Mouse (Mus musculus) erythroblast, embryonic 14.5 days (primary cell): ENCODE results near the gene Cacna1d. TPM values are rescaled to one million over a fixed set of nuclear protein-coding genes. Genes with fewer than 3 reads are reported as not detected.

Source experiments
- H3K27me3 ChIP-seq: 2 replicates; pipeline ENCODE4 v1.6.1; 2012; ENCODE audit warnings: inconsistent platforms; ENCODE audit not compliant: control insufficient read depth
- H3K36me3 ChIP-seq: 2 replicates; pipeline ENCODE4 v1.6.1; 2012; ENCODE audit warnings: mild to moderate bottlenecking, inconsistent platforms; ENCODE audit not compliant: control insufficient read depth
- H3K4me1 ChIP-seq: 2 replicates; pipeline ENCODE4 v1.6.1; 2012; ENCODE audit warnings: inconsistent platforms; ENCODE audit not compliant: control insufficient read depth
- H3K4me3 ChIP-seq: replicated peaks from 2 replicates; pipeline ENCODE3; 2012; ENCODE audit warnings: moderate library complexity, mild to moderate bottlenecking, inconsistent platforms
- H3K9me3 ChIP-seq: 2 replicates; pipeline ENCODE4 v1.6.1; 2012; ENCODE audit warnings: low read length, inconsistent platforms, mixed read lengths; ENCODE audit not compliant: control insufficient read depth
- GATA1 ChIP-seq: IDR thresholded peaks from 2 replicates; pipeline ENCODE4 v1.6.1; 2012; ENCODE audit warnings: low read length, inconsistent platforms, mixed read lengths
- TAL1 ChIP-seq: IDR thresholded peaks from 3 replicates; pipeline ENCODE4 v1.6.1; 2012; ENCODE audit warnings: low read length, inconsistent platforms, mixed read lengths
- polyA plus RNA-seq: library from polyadenylated mRNA; stranded (reverse); fragments of >175 nt; gene quantifications from 2 replicates; pipeline ENCODE4 v1.2.3, GENCODE M21; 2012

Cacna1d gene
- polyA plus RNA-seq, 1 experiment, result not detected

DNA sequence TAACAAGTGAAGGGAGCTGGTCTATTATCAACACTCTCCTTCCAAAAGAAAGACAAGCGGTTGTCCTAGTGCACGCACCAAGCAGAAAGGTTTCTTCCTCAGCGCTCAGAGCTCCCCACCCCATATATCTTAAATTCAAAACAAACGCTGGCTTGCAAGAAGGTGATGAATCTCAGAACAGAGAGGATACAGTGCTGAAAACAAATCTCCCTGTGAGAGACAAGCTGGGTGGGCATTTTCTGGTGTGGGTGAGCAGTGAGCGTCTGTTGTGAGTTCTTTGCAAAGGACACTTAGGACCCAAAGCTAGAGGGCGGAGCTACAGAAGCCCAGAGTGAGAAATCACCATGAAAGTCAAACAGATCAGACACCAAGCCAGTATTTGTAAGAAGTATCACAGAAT, 72.2 kb downstream of the Cacna1d start:
- no peaks in the 10 kb centered on the region for H3K4me1 ChIP-seq
- TF ChIP-seq TAL1 (no peak), GATA1 (no peak)
- no peaks in the 10 kb centered on the region for H3K36me3 ChIP-seq
- no peaks in the 10 kb centered on the region for H3K9me3 ChIP-seq
- H3K27me3 ChIP-seq, result no peaks in the 10 kb centered on the region
- H3K4me3 ChIP-seq, result no peak overlapping the region

DNA sequence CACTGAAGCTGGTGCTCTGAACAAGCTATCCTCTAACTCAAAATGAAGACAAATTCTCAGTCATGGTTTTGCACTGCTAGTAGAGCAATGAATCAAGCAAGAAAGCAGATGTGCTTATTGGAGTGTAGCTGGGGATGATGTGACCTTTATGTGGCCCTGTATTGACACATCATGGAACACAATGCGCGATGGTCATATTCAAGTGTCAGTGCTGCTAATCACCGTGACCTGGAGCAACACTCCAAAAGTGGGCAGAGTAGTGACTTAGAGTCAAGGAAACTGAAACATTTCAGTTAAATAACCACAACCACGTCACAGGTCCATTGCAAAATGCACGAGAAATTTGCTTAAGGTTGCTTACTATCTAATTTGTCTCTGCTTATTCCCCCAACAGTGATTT, 75.4 kb downstream of the Cacna1d start:
- Histone ChIP-seq H3K4me1 (no peaks in the 10 kb centered on the region), H3K4me3 (no peak overlapping the region), H3K36me3 (no peaks in the 10 kb centered on the region), H3K9me3 (no peaks in the 10 kb centered on the region), H3K27me3 (no peaks in the 10 kb centered on the region)
- no peak for TF ChIP-seq TAL1
- TF ChIP-seq GATA1, result no peak

GRCm38 (mm10) chr14:30414131-30414530, 77.1 kb downstream of the Cacna1d start:
- H3K9me3 ChIP-seq, result no peaks in the 10 kb centered on the region
- no peaks in the 10 kb centered on the region for H3K27me3 ChIP-seq
- H3K36me3 ChIP-seq, result no peaks in the 10 kb centered on the region
- no peaks in the 10 kb centered on the region for H3K4me1 ChIP-seq
- no peak overlapping the region for H3K4me3 ChIP-seq
- no peak for TF ChIP-seq TAL1
- no peak for TF ChIP-seq GATA1

- H3K36me3 ChIP-seq, result no peaks in the 10 kb centered on the region
- H3K4me1 ChIP-seq, result no peaks in the 10 kb centered on the region
- no peaks in the 10 kb centered on the region for H3K27me3 ChIP-seq
- no peak overlapping the region for H3K4me3 ChIP-seq
- TF ChIP-seq TAL1, result no peak
- TF ChIP-seq GATA1, result no peak
- H3K9me3 ChIP-seq, result no peaks in the 10 kb centered on the region
These were observed 81.9 kb downstream of the Cacna1d start for GRCm38 (mm10) chr14:30409331-30409730.

DNA sequence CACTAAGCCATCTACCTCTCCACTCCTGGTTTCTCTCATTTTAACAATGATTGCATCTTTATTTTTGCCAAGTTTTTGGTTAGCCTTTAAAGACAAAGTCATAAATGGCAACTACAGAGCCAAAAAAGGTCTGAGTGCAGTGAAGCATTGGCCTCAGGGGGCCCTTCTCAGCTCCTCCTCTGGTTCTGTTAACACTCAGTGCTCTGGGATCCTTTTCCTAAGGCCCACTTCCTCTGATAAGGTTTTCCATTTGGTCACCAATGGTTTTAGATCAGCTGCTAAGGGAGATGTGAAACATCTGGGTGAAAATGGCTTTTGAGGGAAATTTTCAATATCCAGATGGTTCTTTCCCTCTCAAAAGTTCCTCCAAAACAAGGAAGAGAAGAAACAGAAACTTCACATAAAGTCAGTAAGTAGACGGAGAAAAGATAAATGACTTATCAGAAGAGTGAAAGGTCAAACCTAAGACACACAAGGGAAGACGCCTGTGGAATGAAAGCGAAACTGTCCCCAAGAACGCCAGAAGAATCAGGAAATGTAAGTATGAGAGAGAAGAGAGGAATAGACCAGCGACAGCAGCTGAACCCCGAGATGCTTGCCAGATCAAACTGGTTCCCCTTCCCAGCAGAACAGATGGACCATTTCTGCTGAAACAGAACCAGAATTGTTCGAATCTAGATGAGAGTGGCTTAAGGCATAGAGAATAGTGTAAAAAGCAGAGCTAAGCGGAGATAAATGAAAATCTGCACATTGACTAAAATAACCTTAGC, 85.6 kb downstream of the Cacna1d start:
- Histone ChIP-seq H3K36me3 (no peaks in the 10 kb centered on the region), H3K4me1 (no peaks in the 10 kb centered on the region), H3K27me3 (no peaks in the 10 kb centered on the region), H3K4me3 (no peak overlapping the region), H3K9me3 (no peaks in the 10 kb centered on the region)
- TF ChIP-seq TAL1, result no peak
- TF ChIP-seq GATA1, result no peak

- no peaks in the 10 kb centered on the region for H3K36me3 ChIP-seq
- no peaks in the 10 kb centered on the region for H3K9me3 ChIP-seq
- TF ChIP-seq TAL1 (no peak), GATA1 (no peak)
- H3K4me1 ChIP-seq, result no peaks in the 10 kb centered on the region
- no peak overlapping the region for H3K4me3 ChIP-seq
- H3K27me3 ChIP-seq, result no peaks in the 10 kb centered on the region
These were observed 112.9 kb downstream of the Cacna1d start for GRCm38 (mm10) chr14:30378306-30378705.

DNA sequence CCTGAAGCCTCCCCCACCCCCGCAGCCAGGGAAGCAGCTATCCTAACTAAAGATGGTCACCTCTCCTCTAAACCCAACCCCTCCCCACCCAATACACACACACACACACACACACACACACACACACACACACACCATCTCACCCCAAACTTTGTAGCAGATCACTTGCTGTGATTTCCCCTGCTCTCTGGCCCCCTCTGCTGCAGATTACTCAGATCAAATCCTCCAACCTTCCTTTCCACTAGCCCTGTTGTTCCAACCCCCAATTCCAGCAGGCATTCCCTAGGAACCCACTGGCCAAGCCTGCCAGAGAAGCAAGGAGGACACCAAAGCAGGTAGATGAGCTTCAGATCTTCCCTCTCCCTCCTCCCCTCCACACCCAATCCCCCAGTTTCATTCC, 118.4 kb downstream of the Cacna1d start:
- Histone ChIP-seq H3K4me3 (no peak overlapping the region), H3K27me3 (no peaks in the 10 kb centered on the region)
- no peak for TF ChIP-seq GATA1

DNA sequence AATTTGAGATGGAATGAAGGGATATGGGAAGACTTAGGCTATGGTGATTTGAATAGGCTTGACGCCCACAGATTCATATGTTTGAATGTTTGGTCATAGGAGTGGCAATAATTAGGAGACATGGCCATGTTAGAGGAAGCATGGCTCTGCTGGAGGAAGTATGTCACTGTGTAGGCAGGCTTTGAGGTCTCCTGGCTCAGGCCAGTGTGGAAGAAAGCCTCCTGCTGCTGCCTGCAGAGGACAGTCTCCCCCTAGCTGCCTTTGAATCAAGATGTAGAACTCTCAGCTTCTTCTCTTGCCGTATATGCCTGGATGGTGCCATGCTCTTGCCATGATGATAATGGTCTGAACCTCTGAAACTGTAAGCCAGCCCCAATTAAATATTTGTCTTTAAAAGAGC, 120.2 kb downstream of the Cacna1d start:
- Histone ChIP-seq H3K9me3 (no peaks in the 10 kb centered on the region), H3K36me3 (no peaks in the 10 kb centered on the region), H3K4me1 (no peaks in the 10 kb centered on the region), H3K4me3 (no peak overlapping the region), H3K27me3 (no peaks in the 10 kb centered on the region)
- no peak for TF ChIP-seq TAL1
- TF ChIP-seq GATA1, result no peak

More for the DNA sequence above, 118.4 kb downstream of the Cacna1d start:
- Histone ChIP-seq H3K9me3 (no peaks in the 10 kb centered on the region), H3K4me1 (no peaks in the 10 kb centered on the region), H3K36me3 (no peaks in the 10 kb centered on the region)

- no peak for TF ChIP-seq GATA1
- no peak for TF ChIP-seq TAL1
- Histone ChIP-seq H3K9me3 (no peaks in the 10 kb centered on the region), H3K27me3 (no peaks in the 10 kb centered on the region), H3K4me3 (no peak overlapping the region), H3K36me3 (no peaks in the 10 kb centered on the region), H3K4me1 (no peaks in the 10 kb centered on the region)
These were observed 124.2 kb downstream of the Cacna1d start for GRCm38 (mm10) chr14:30367074-30367473.

- H3K27me3 ChIP-seq, result no peaks in the 10 kb centered on the region
- TF ChIP-seq GATA1, result no peak
- H3K4me1 ChIP-seq, result no peaks in the 10 kb centered on the region
- no peaks in the 10 kb centered on the region for H3K36me3 ChIP-seq
- H3K4me3 ChIP-seq, result no peak overlapping the region
- no peaks in the 10 kb centered on the region for H3K9me3 ChIP-seq
These were observed 125.4 kb downstream of the Cacna1d start for GRCm38 (mm10) chr14:30365866-30366265.
